Mouse (Mus musculus): Measurements from ENCODE around the gene Zmym5. TPM values are rescaled to one million over a fixed set of nuclear protein-coding genes. Genes with fewer than 3 reads are reported as not detected.
"Not testable (repeated sequence)": the region's sequence is repeated elsewhere in the genome, so short reads cannot be mapped to it uniquely, and the experiment has no call there.

Zmym5 gene
- polyA plus RNA-seq, 1 experiment from 2014 or later, result 30.2 TPM

GRCm38 (mm10) chr14:56778933-56779300 is 32.6 kb downstream of the Zmym5 start:
- Histone ChIP-seq H3K36me3 (ENCODE audit: control insufficient read depth, insufficient read depth, low read length) (no peaks in the 10 kb centered on the region), H3K9me3 (ENCODE audit: control insufficient read depth, low read length) (no peaks in the 10 kb centered on the region), H3K27me3 (replicated peaks; ENCODE audit: control insufficient read depth, insufficient read depth, low read length) (no peaks in the 10 kb centered on the region), H3K27ac (ENCODE audit: low read depth, low read length) (peak overlapping the region; percentile 93), H3K4me2 (ENCODE audit: low read length) (peak overlapping the region; percentile 82), H3K9ac (ENCODE audit: low read depth, low read length) (peak overlapping the region; percentile 47), H3K4me3 (ENCODE audit: low read length) (peak overlapping the region; percentile 63), H3K4me1 (ENCODE audit: control insufficient read depth, insufficient read depth, low read depth, low read length) (peaks cover 17% of the 10 kb centered on the region)
- ATAC-seq, result no peak
- 29% methylated on average over 3 of the region's 3 CpGs for WGBS

GRCm38 (mm10) chr14:56778200-56778932 is 33.1 kb downstream of the Zmym5 start, which contains the start of gene Pspc1:
Gene Pspc1, minus strand, starts transcription at chr14:56778316.
- Histone ChIP-seq H3K4me2 (ENCODE audit: low read length) (peak within 1 kb of the TSS; percentile 82), H3K4me3 (ENCODE audit: low read length) (peak within 1 kb of the TSS; percentile 63), H3K9ac (ENCODE audit: low read depth, low read length) (peak within 1 kb of the TSS; percentile 86), H3K27ac (ENCODE audit: low read depth, low read length) (peak within 1 kb of the TSS; percentile 93), H3K27me3 (replicated peaks; ENCODE audit: control insufficient read depth, insufficient read depth, low read length) (no peaks in the 10 kb centered on the region), H3K36me3 (ENCODE audit: control insufficient read depth, insufficient read depth, low read length) (no peaks in the 10 kb centered on the region), H3K4me1 (ENCODE audit: control insufficient read depth, insufficient read depth, low read depth, low read length) (peaks cover 17% of the 10 kb centered on the region), H3K9me3 (ENCODE audit: control insufficient read depth, low read length) (no peaks in the 10 kb centered on the region)
- whole genome bisulfite sequencing, result under 1% methylated on average over 36 of the region's 36 CpGs
- ATAC-seq, result peak; percentile 98

- Histone ChIP-seq H3K27me3 (replicated peaks; ENCODE audit: control insufficient read depth, insufficient read depth, low read length) (no peaks in the 10 kb centered on the region), H3K9me3 (ENCODE audit: control insufficient read depth, low read length) (no peaks in the 10 kb centered on the region), H3K4me1 (ENCODE audit: control insufficient read depth, insufficient read depth, low read depth, low read length) (peaks cover 17% of the 10 kb centered on the region), H3K36me3 (ENCODE audit: control insufficient read depth, insufficient read depth, low read length) (no peaks in the 10 kb centered on the region), H3K27ac (ENCODE audit: low read depth, low read length) (peak overlapping the region; percentile 93), H3K4me3 (ENCODE audit: low read length) (peak overlapping the region; percentile 63), H3K4me2 (ENCODE audit: low read length) (peak overlapping the region; percentile 82), H3K9ac (ENCODE audit: low read depth, low read length) (peak overlapping the region; percentile 86)
- peak; percentile 18; the same call in 1 of the 2 replicates for ATAC-seq
- under 1% methylated on average over 67 of the region's 71 CpGs for WGBS
These were observed 34.0 kb downstream of the Zmym5 start for GRCm38 (mm10) chr14:56777360-56778136.

GRCm38 (mm10) chr14:56776571-56777238 is 34.8 kb downstream of the Zmym5 start:
- no peak for ATAC-seq

GRCm38 (mm10) chr14:56775416-56775815 is 36.1 kb downstream of the Zmym5 start:
- WGBS, result 70% methylated on average over 4 of the region's 4 CpGs
- Histone ChIP-seq H3K9ac (ENCODE audit: low read depth, low read length) (no peak overlapping the region), H3K27ac (ENCODE audit: low read depth, low read length) (no peak overlapping the region), H3K4me1 (ENCODE audit: control insufficient read depth, insufficient read depth, low read depth, low read length) (peaks cover 17% of the 10 kb centered on the region), H3K4me2 (ENCODE audit: low read length) (peak overlapping the region; percentile 56), H3K4me3 (ENCODE audit: low read length) (peak overlapping the region; percentile 24), H3K9me3 (ENCODE audit: control insufficient read depth, low read length) (no peaks in the 10 kb centered on the region), H3K36me3 (ENCODE audit: control insufficient read depth, insufficient read depth, low read length) (peaks cover 4% of the 10 kb centered on the region), H3K27me3 (replicated peaks; ENCODE audit: control insufficient read depth, insufficient read depth, low read length) (no peaks in the 10 kb centered on the region)
- ATAC-seq, result no peak

More at GRCm38 (mm10) chr14:56776571-56777238, 34.8 kb downstream of the Zmym5 start:
- peak overlapping the region; percentile 82 for H3K4me2 ChIP-seq (ENCODE audit: low read length)
- peaks cover 17% of the 10 kb centered on the region for H3K4me1 ChIP-seq (ENCODE audit: control insufficient read depth, insufficient read depth, low read depth, low read length)
- no peaks in the 10 kb centered on the region for H3K36me3 ChIP-seq (ENCODE audit: control insufficient read depth, insufficient read depth, low read length)
- H3K9me3 ChIP-seq (ENCODE audit: control insufficient read depth, low read length), result no peaks in the 10 kb centered on the region
- H3K9ac ChIP-seq (ENCODE audit: low read depth, low read length), result peak overlapping the region; percentile 86
- H3K27me3 ChIP-seq (replicated peaks; ENCODE audit: control insufficient read depth, insufficient read depth, low read length), result no peaks in the 10 kb centered on the region
- 23% methylated on average over 11 of the region's 11 CpGs for WGBS
- H3K4me3 ChIP-seq (ENCODE audit: low read length), result peak overlapping the region; percentile 63
- peak overlapping the region; percentile 93 for H3K27ac ChIP-seq (ENCODE audit: low read depth, low read length)

GRCm38 (mm10) chr14:56766438-56766837 is 45.1 kb downstream of the Zmym5 start:
- H3K27me3 ChIP-seq (replicated peaks; ENCODE audit: control insufficient read depth, insufficient read depth, low read length); H3K4me1 ChIP-seq (ENCODE audit: control insufficient read depth, insufficient read depth, low read depth, low read length); H3K36me3 ChIP-seq (ENCODE audit: control insufficient read depth, insufficient read depth, low read length); ATAC-seq; H3K9ac ChIP-seq (ENCODE audit: low read depth, low read length); H3K4me2 ChIP-seq (ENCODE audit: low read length); H3K27ac ChIP-seq (ENCODE audit: low read depth, low read length); H3K9me3 ChIP-seq (ENCODE audit: control insufficient read depth, low read length); H3K4me3 ChIP-seq (ENCODE audit: low read length): not testable (repeated sequence)
- 93% methylated on average over 2 of the region's 2 CpGs for WGBS

- not testable (repeated sequence) for H3K9ac ChIP-seq (ENCODE audit: low read depth, low read length); H3K4me1 ChIP-seq (ENCODE audit: control insufficient read depth, insufficient read depth, low read depth, low read length); H3K27me3 ChIP-seq (replicated peaks; ENCODE audit: control insufficient read depth, insufficient read depth, low read length); H3K9me3 ChIP-seq (ENCODE audit: control insufficient read depth, low read length); H3K4me3 ChIP-seq (ENCODE audit: low read length); H3K4me2 ChIP-seq (ENCODE audit: low read length); ATAC-seq; H3K27ac ChIP-seq (ENCODE audit: low read depth, low read length)
- peaks cover 12% of the 10 kb centered on the region for H3K36me3 ChIP-seq (ENCODE audit: control insufficient read depth, insufficient read depth, low read length)
- 100% methylated on average over 2 of the region's 3 CpGs for WGBS
These were observed 46.4 kb downstream of the Zmym5 start for GRCm38 (mm10) chr14:56765117-56765516.

GRCm38 (mm10) chr14:56751282-56751681 is 60.2 kb downstream of the Zmym5 start:
- no peak overlapping the region for H3K27ac ChIP-seq (ENCODE audit: low read depth, low read length)
- no peak overlapping the region for H3K4me2 ChIP-seq (ENCODE audit: low read length)
- H3K9ac ChIP-seq (ENCODE audit: low read depth, low read length), result no peak overlapping the region
- no peaks in the 10 kb centered on the region for H3K4me1 ChIP-seq (ENCODE audit: control insufficient read depth, insufficient read depth, low read depth, low read length)
- 73% methylated on average over 4 of the region's 4 CpGs for WGBS
- peaks cover 2% of the 10 kb centered on the region for H3K36me3 ChIP-seq (ENCODE audit: control insufficient read depth, insufficient read depth, low read length)
- no peak for ATAC-seq
- no peaks in the 10 kb centered on the region for H3K27me3 ChIP-seq (replicated peaks; ENCODE audit: control insufficient read depth, insufficient read depth, low read length)
- no peak overlapping the region for H3K4me3 ChIP-seq (ENCODE audit: low read length)
- H3K9me3 ChIP-seq (ENCODE audit: control insufficient read depth, low read length), result no peaks in the 10 kb centered on the region
